Mouse (Mus musculus) heart, postnatal 0 days (tissue): ENCODE measurements around the gene 9530077C05Rik. TPM values are rescaled to one million over a fixed set of nuclear protein-coding genes. Genes with fewer than 3 reads are reported as not detected.

ENCODE experiments used
- ATAC-seq: fragments of 200-750 bp; cut with Nextera tagmentation; 2 replicates; pipeline ENCODE4 v1.8.0; 2017; ENCODE audit warnings: low read depth, moderate number of reproducible peaks, moderate library complexity; ENCODE audit not compliant: insufficient read depth
- DNase-seq: peaks from one replicate; pipeline ENCODE4 v3.0.0-alpha.2; 2016; ENCODE audit warnings: low spot score
- H3K27ac ChIP-seq: fragments of 300-500 bp; sonication (generic); 2 replicates; pipeline ENCODE4 v1.5.1; 2014; ENCODE audit warnings: low read depth, mild to moderate bottlenecking
- H3K27me3 ChIP-seq: fragments of 300-500 bp; sonication (generic); 2 replicates; pipeline ENCODE4 v1.6.1; 2014; ENCODE audit warnings: low read length, mixed read lengths; ENCODE audit not compliant: control insufficient read depth, insufficient read depth
- H3K36me3 ChIP-seq: fragments of 300-500 bp; sonication (generic); replicated peaks from 2 replicates; pipeline ENCODE4 v1.6.1; 2014; ENCODE audit warnings: low read length, mixed read lengths; ENCODE audit not compliant: control insufficient read depth, insufficient read depth
- H3K4me1 ChIP-seq: fragments of 300-500 bp; sonication (generic); 2 replicates; pipeline ENCODE4 v1.6.1; 2014; ENCODE audit warnings: antibody characterized with exemption; ENCODE audit not compliant: control insufficient read depth, insufficient read depth
- H3K4me2 ChIP-seq: fragments of 300-500 bp; sonication (generic); 2 replicates; pipeline ENCODE4 v1.6.1; 2014; ENCODE audit warnings: low read depth, mild to moderate bottlenecking, low read length, moderate library complexity
- H3K4me3 ChIP-seq: fragments of 300-500 bp; sonication (generic); 2 replicates; pipeline ENCODE4 v1.5.1; 2014; ENCODE audit warnings: low read depth, low read length
- H3K9ac ChIP-seq: fragments of 300-500 bp; sonication (generic); replicated peaks from 2 replicates; pipeline ENCODE4 v1.6.1; 2014; ENCODE audit warnings: low read depth, low read length, mixed read lengths
- H3K9me3 ChIP-seq: fragments of 300-500 bp; sonication (generic); replicated peaks from 2 replicates; pipeline ENCODE4 v1.6.1; 2016; ENCODE audit warnings: low read length; ENCODE audit not compliant: control insufficient read depth
- CTCF ChIP-seq: IDR thresholded peaks from 2 replicates; pipeline ENCODE4 v1.5.1; 2016; ENCODE audit warnings: antibody characterized with exemption, control low read depth, low read depth
- EP300 ChIP-seq: IDR thresholded peaks from 2 replicates; pipeline ENCODE4 v1.6.1; 2016; ENCODE audit warnings: antibody characterized with exemption, low read depth
- WGBS: fragments of 180-500 bp; shearing (Covaris S2); extraction: QIAGEN DNeasy Blood & Tissue Kit; methylation state at CpG from one replicate; pipeline ENCODE4 v1.1.7; 2014; 5-methylcytosine and 5-hydroxymethylcytosine counted together
- polyA plus RNA-seq: library from polyadenylated mRNA; unstranded; fragments of >200 nt; fragmentation: Nextera tagmentation; extraction: Ambion mirVana; gene quantifications from 2 replicates; pipeline ENCODE4 v1.2.1, GENCODE M21; 2015
- total RNA-seq: library from RNA; depleted of rRNA; stranded (reverse); fragments of >200 nt; gene quantifications from 2 replicates; pipeline ENCODE4 v1.2.3, GENCODE M21; 2014; ENCODE audit warnings: low replicate concordance

9530077C05Rik gene
- total and polyA plus RNA-seq, 2 experiments from 2014 or later = 0.69 to 0.85 TPM

DNA sequence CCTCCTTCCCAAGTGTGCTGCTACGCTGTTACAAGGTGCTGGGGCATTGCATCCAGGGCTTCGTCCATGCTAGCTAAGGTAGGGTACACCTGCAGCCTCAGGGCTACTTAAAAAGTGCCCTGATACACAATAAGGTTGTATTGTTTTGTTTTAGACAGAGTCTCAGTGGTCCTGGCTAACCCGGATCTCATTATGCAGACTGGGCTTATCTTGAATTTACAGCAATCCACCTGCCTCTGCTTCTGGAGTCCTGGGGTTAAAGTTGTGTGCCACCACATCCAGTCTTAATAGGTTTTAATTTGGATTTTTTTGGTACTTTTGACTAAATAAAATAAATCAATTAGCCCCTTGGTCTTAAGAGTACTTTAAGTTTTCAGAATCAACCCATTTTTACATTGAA, 8.6 kb downstream of the 9530077C05Rik start:
- no peak for TF ChIP-seq CTCF
- no peak for TF ChIP-seq EP300
- Histone ChIP-seq H3K27ac (no peak overlapping the region), H3K9me3 (no peaks in the 10 kb centered on the region)

DNA sequence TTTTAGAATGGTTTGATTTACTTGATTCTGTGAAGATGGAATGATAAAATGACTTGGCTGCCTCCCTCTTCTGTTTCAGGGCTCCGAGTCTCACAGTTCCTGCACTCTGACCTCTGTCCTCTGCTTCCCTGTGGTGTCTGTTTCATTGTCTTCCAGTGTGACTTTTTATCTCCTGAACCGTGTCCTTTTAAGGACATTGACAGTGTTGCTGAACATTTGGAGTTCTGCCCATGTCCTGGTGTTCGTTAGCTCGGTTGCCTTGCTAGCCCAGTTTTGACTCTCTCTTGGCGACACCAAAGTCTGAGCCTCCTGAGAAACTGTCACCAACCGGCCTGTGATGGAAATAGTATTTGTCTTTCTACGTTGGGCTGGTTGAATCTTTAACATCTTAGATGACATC, 9.2 kb downstream of the 9530077C05Rik start:
- ATAC-seq (peak; percentile 24; the same call in 1 of the 2 replicates), DNase-seq (peak; percentile 22)
- no peak overlapping the region for H3K4me2 ChIP-seq
- no peaks in the 10 kb centered on the region for H3K9me3 ChIP-seq
- H3K36me3 ChIP-seq = no peaks in the 10 kb centered on the region
- no peak overlapping the region for H3K27ac ChIP-seq
- H3K9ac ChIP-seq = no peak overlapping the region
- 0 out of 2 replicates have a peak, but pooled peaks cover 5% of the 10 kb centered on the region for H3K4me1 ChIP-seq
- no peak for TF ChIP-seq CTCF
- no peak for TF ChIP-seq EP300
- WGBS = 21% methylated on average over 7 of the region's 7 CpGs
- no peak overlapping the region for H3K4me3 ChIP-seq
- no peaks in the 10 kb centered on the region for H3K27me3 ChIP-seq

More for the DNA sequence above, 8.6 kb downstream of the 9530077C05Rik start:
- WGBS = 76% methylated on average over 3 of the region's 3 CpGs
- ATAC-seq = no peak
- DNase-seq = no peak
- Histone ChIP-seq H3K9ac (no peak overlapping the region), H3K4me1 (0 out of 2 replicates have a peak, but pooled peaks cover 5% of the 10 kb centered on the region), H3K27me3 (no peaks in the 10 kb centered on the region), H3K4me3 (no peak overlapping the region), H3K4me2 (no peak overlapping the region), H3K36me3 (no peaks in the 10 kb centered on the region)

- Histone ChIP-seq H3K27ac (no peak overlapping the region), H3K36me3 (no peaks in the 10 kb centered on the region), H3K4me1 (0 out of 2 replicates have a peak, but pooled peaks cover 5% of the 10 kb centered on the region), H3K4me2 (no peak overlapping the region), H3K27me3 (no peaks in the 10 kb centered on the region), H3K9ac (no peak overlapping the region), H3K9me3 (no peaks in the 10 kb centered on the region), H3K4me3 (no peak overlapping the region)
- ATAC-seq (no peak), DNase-seq (no peak)
- 21% methylated on average over 1 of the region's 1 CpGs for WGBS
- TF ChIP-seq EP300 = no peak
These were observed 11.2 kb downstream of the 9530077C05Rik start for GRCm38 (mm10) chr9:22422559-22422958.

DNA sequence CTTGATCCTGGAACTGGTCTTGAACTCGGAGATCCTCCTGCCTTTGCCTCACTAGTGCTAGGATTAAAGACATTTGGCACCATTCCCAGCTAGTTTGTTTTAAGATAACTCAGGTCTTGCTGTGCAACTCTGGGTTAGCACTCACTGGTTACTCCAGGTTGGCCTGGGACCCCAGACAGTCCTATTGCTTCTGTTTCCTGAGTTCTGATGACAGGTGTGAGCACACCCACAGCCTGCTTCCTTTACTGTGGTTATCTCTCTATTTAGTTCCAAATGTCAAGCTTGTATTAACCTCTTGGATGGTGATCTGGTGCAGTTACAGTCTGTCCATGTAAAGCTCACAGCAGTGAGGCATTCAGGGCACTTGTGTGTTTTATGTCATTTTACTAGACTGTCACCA, 12.2 kb downstream of the 9530077C05Rik start:
- no peaks in the 10 kb centered on the region for H3K9me3 ChIP-seq
- 0 out of 2 replicates have a peak, but pooled peaks cover 5% of the 10 kb centered on the region for H3K4me1 ChIP-seq
- no peak overlapping the region for H3K9ac ChIP-seq
- H3K27me3 ChIP-seq = no peaks in the 10 kb centered on the region
- DNase-seq (no peak), ATAC-seq (no peak)
- no peak overlapping the region for H3K4me2 ChIP-seq
- 33% methylated on average over 1 of the region's 1 CpGs for WGBS
- no peak overlapping the region for H3K4me3 ChIP-seq
- peak overlapping the region; percentile 9; the same call in 1 of the 2 replicates for H3K27ac ChIP-seq
- TF ChIP-seq CTCF (no peak), EP300 (no peak)
- H3K36me3 ChIP-seq = no peaks in the 10 kb centered on the region

- Histone ChIP-seq H3K36me3 (no peaks in the 10 kb centered on the region), H3K9me3 (no peaks in the 10 kb centered on the region), H3K4me3 (no peak overlapping the region), H3K27ac (peak overlapping the region; percentile 9; the same call in 1 of the 2 replicates), H3K4me2 (no peak overlapping the region), H3K27me3 (no peaks in the 10 kb centered on the region), H3K4me1 (0 out of 2 replicates have a peak, but pooled peaks cover 5% of the 10 kb centered on the region), H3K9ac (no peak overlapping the region)
- 39% methylated on average over 10 of the region's 10 CpGs for WGBS
- DNase-seq = no peak
- no peak for TF ChIP-seq EP300
- TF ChIP-seq CTCF = no peak
- ATAC-seq = no peak
These were observed 12.9 kb downstream of the 9530077C05Rik start for GRCm38 (mm10) chr9:22424196-22424595.

- no peak overlapping the region for H3K9ac ChIP-seq
- H3K4me1 ChIP-seq = peaks cover 6% of the 10 kb centered on the region; the same call in 1 of the 2 replicates
- WGBS = 89% methylated on average over 4 of the region's 4 CpGs
- DNase-seq = no peak
- ATAC-seq = no peak
- no peak overlapping the region for H3K27ac ChIP-seq
- TF ChIP-seq EP300 (no peak), CTCF (no peak)
- H3K4me3 ChIP-seq = no peak overlapping the region
- no peaks in the 10 kb centered on the region for H3K27me3 ChIP-seq
- H3K36me3 ChIP-seq = no peaks in the 10 kb centered on the region
- no peaks in the 10 kb centered on the region for H3K9me3 ChIP-seq
- no peak overlapping the region for H3K4me2 ChIP-seq
These were observed 13.4 kb downstream of the 9530077C05Rik start for GRCm38 (mm10) chr9:22424719-22425118.
